Mouse (Mus musculus): ENCODE results near the gene Rbm47. TPM values are rescaled to one million over a fixed set of nuclear protein-coding genes. Genes with fewer than 3 reads are reported as not detected.

The Rbm47 gene
- polyA plus RNA-seq (2015; fragmentation: Nextera tagmentation; extraction: Ambion mirVana): 23.6 and 28.5 TPM in 2 replicates

GRCm38 (mm10) chr5:66173018-66173417 lies at the start of gene Rbm47:
Rbm47 (minus strand) TSS chr5:66173118.
- H3K4me3 ChIP-seq: no peak within 1 kb of the TSS
- H3K36me3 ChIP-seq: no peaks in the 10 kb centered on the region
- H3K4me2 ChIP-seq: no peak within 1 kb of the TSS
- H3K9ac ChIP-seq: no peak within 1 kb of the TSS
- H3K9me3 ChIP-seq: no peaks in the 10 kb centered on the region
- 80% methylated on average over 2 of the region's 2 CpGs for WGBS
- no peak within 1 kb of the TSS for H3K27ac ChIP-seq
- no peak for ATAC-seq (ENCODE audit: borderline replicate concordance, extremely low read depth, low FRiP score, low TSS enrichment)
- H3K4me1 ChIP-seq: no peaks in the 10 kb centered on the region
- H3K27me3 ChIP-seq: no peaks in the 10 kb centered on the region

GRCm38 (mm10) chr5:66220620-66221019 lies 47.7 kb upstream of the Rbm47 start:
- no peak for ATAC-seq (ENCODE audit: borderline replicate concordance, extremely low read depth, low FRiP score, low TSS enrichment)
- H3K27me3 ChIP-seq: no peaks in the 10 kb centered on the region
- H3K4me1 ChIP-seq: peaks cover 21% of the 10 kb centered on the region; the same call in 1 of the 2 replicates
- H3K27ac ChIP-seq: no peak overlapping the region
- H3K9me3 ChIP-seq: no peaks in the 10 kb centered on the region
- no peak overlapping the region for H3K4me3 ChIP-seq
- H3K9ac ChIP-seq: no peak overlapping the region
- no peak overlapping the region for H3K4me2 ChIP-seq
- H3K36me3 ChIP-seq: no peaks in the 10 kb centered on the region
- WGBS: 65% methylated on average over 9 of the region's 9 CpGs

GRCm38 (mm10) chr5:66219692-66220091 lies 46.8 kb upstream of the Rbm47 start:
- no peak overlapping the region for H3K9ac ChIP-seq
- peak; percentile 30; the same call in 1 of the 2 replicates for ATAC-seq (ENCODE audit: borderline replicate concordance, extremely low read depth, low FRiP score, low TSS enrichment)
- 0 out of 2 replicates have a peak overlapping the region, but pooled peaks have one; percentile 20 for H3K27ac ChIP-seq
- 36% methylated on average over 6 of the region's 6 CpGs for WGBS
- peak overlapping the region; percentile 36 for H3K4me2 ChIP-seq
- no peak overlapping the region for H3K4me3 ChIP-seq
- no peaks in the 10 kb centered on the region for H3K36me3 ChIP-seq
- no peaks in the 10 kb centered on the region for H3K27me3 ChIP-seq
- H3K4me1 ChIP-seq: peaks cover 21% of the 10 kb centered on the region; the same call in 1 of the 2 replicates
- no peaks in the 10 kb centered on the region for H3K9me3 ChIP-seq

DNA sequence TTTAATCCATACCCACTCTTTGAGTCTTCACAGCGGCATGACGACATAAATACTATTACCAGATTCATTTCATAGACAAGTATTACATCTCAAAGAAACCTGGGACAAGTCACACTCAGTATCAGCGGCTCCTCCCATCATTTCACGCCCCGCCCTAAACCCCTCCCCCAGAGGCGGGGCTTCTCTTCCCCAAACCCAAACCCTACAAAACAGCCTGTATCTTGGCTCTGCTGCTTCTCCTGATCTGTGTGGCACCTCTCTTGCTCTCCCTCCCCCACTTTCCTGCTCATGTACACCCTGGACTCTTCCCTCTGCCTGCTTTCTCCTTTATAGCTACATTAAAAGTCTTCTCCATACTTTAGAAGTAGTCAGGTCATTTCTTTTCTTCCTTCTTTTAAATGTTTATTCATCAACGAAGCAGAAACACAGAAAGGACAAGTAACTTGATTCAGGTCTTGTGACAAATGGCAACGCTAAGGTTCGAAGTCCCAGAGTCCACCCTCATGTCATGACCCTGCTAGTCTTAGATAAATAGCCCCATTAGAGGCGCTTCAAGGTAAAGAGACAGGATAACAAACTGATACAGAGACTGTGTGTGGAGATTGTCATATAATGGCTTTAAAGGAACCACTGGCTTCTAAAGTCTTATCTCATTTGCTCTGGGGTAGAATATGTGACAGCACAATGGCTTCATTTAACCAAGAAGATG lies 42.8 kb upstream of the Rbm47 start:
- Histone ChIP-seq H3K4me1 (peaks cover 21% of the 10 kb centered on the region; the same call in 1 of the 2 replicates), H3K9me3 (no peaks in the 10 kb centered on the region), H3K27me3 (no peaks in the 10 kb centered on the region), H3K9ac (no peak overlapping the region), H3K4me2 (no peak overlapping the region), H3K36me3 (no peaks in the 10 kb centered on the region), H3K27ac (no peak overlapping the region), H3K4me3 (no peak overlapping the region)
- 43% methylated on average over 10 of the region's 10 CpGs for WGBS
- no peak for ATAC-seq (ENCODE audit: borderline replicate concordance, extremely low read depth, low FRiP score, low TSS enrichment)

DNA sequence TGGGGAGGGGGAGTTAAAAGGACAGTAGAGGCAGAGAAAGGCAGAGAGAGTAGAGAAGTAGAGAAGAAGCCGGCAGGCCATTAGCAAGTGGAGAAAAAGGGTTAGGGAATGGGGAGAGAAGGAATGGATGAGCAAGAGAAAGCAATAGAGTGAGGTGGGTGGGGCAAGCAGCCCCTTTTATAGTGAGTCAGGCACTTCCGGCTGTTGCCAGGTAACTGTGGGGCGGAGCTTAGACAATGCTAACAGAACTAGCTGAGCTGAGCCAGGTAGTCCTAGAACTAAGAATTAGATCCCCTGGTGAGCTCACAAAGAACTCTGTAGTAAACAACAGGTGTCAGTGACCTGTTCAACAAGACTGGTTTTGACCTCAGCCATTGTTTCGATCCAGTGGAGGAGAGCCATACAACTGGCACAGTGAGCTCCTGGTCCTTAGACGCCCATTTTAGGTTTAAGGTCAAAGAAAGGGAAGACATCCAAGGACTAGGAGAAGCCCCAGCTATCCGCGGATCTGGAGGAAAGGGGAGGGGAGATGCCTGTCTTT lies 41.5 kb upstream of the Rbm47 start:
- Histone ChIP-seq H3K27me3 (no peaks in the 10 kb centered on the region), H3K4me2 (no peak overlapping the region), H3K4me3 (no peak overlapping the region), H3K4me1 (peaks cover 10% of the 10 kb centered on the region; the same call in 1 of the 2 replicates), H3K9me3 (no peaks in the 10 kb centered on the region), H3K9ac (no peak overlapping the region), H3K36me3 (no peaks in the 10 kb centered on the region), H3K27ac (no peak overlapping the region)
- WGBS: 47% methylated on average over 7 of the region's 7 CpGs
- ATAC-seq (ENCODE audit: borderline replicate concordance, extremely low read depth, low FRiP score, low TSS enrichment): no peak

DNA sequence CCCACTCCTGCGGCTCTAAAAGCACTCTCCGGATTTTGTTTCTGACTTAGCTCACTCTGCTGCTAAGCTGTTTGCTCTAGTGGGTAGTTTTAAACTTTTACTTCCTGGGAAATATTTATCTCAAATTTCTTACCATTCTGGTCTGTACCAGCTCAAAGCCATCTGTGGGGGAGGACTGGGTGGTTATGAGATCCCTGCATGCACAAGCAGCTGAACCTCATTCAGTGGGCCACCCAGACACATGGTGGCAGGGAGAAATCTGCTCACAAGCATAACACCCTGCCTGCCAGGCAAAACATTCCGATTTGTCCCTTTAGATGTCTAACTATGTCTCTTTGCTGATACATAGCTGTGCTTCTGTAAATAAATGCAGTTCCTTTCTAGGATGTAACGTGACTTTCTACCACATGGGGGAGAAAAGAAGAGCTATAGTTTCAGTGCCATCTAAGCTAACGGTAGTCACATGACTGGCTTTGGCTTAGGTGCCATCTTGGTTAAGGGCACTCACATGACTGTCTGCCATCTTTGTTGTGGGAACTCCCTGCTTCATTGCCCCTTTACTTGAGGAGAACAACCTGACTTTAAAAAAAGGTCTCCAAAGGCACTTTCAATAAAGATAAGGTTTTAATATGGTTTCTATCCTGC lies 36.7 kb upstream of the Rbm47 start:
- WGBS: 63% methylated on average over 5 of the region's 5 CpGs
- 0 out of 2 replicates have a peak overlapping the region, but pooled peaks have one; percentile 3 for H3K27ac ChIP-seq
- no peaks in the 10 kb centered on the region for H3K9me3 ChIP-seq
- no peaks in the 10 kb centered on the region for H3K36me3 ChIP-seq
- no peaks in the 10 kb centered on the region for H3K27me3 ChIP-seq
- no peak overlapping the region for H3K4me3 ChIP-seq
- H3K9ac ChIP-seq: no peak overlapping the region
- ATAC-seq (ENCODE audit: borderline replicate concordance, extremely low read depth, low FRiP score, low TSS enrichment): no peak
- no peak overlapping the region for H3K4me2 ChIP-seq
- H3K4me1 ChIP-seq: no peaks in the 10 kb centered on the region

- Histone ChIP-seq H3K27ac (no peak overlapping the region), H3K4me3 (no peak overlapping the region), H3K4me2 (no peak overlapping the region), H3K9me3 (no peaks in the 10 kb centered on the region), H3K36me3 (no peaks in the 10 kb centered on the region), H3K4me1 (no peaks in the 10 kb centered on the region), H3K9ac (no peak overlapping the region), H3K27me3 (no peaks in the 10 kb centered on the region)
- WGBS: 66% methylated on average over 4 of the region's 4 CpGs
- no peak for ATAC-seq (ENCODE audit: borderline replicate concordance, extremely low read depth, low FRiP score, low TSS enrichment)
Measured at GRCm38 (mm10) chr5:66204966-66205365, 32.0 kb upstream of the Rbm47 start.

- no peaks in the 10 kb centered on the region for H3K27me3 ChIP-seq
- no peak overlapping the region for H3K27ac ChIP-seq
- H3K4me3 ChIP-seq: no peak overlapping the region
- ATAC-seq (ENCODE audit: borderline replicate concordance, extremely low read depth, low FRiP score, low TSS enrichment): no peak
- H3K9ac ChIP-seq: no peak overlapping the region
- no peaks in the 10 kb centered on the region for H3K9me3 ChIP-seq
- H3K36me3 ChIP-seq: no peaks in the 10 kb centered on the region
- H3K4me2 ChIP-seq: no peak overlapping the region
- H3K4me1 ChIP-seq: no peaks in the 10 kb centered on the region
- WGBS: 77% methylated on average over 1 of the region's 1 CpGs
Measured at GRCm38 (mm10) chr5:66203424-66203823, 30.5 kb upstream of the Rbm47 start.

- H3K27ac ChIP-seq: no peak overlapping the region
- H3K27me3 ChIP-seq: no peaks in the 10 kb centered on the region
- 31% methylated on average over 10 of the region's 10 CpGs for WGBS
- H3K9me3 ChIP-seq: no peaks in the 10 kb centered on the region
- no peak overlapping the region for H3K9ac ChIP-seq
- H3K4me2 ChIP-seq: no peak overlapping the region
- H3K36me3 ChIP-seq: no peaks in the 10 kb centered on the region
- no peak for ATAC-seq (ENCODE audit: borderline replicate concordance, extremely low read depth, low FRiP score, low TSS enrichment)
- H3K4me3 ChIP-seq: no peak overlapping the region
- H3K4me1 ChIP-seq: no peaks in the 10 kb centered on the region
Measured at GRCm38 (mm10) chr5:66200044-66200443, 27.1 kb upstream of the Rbm47 start.

DNA sequence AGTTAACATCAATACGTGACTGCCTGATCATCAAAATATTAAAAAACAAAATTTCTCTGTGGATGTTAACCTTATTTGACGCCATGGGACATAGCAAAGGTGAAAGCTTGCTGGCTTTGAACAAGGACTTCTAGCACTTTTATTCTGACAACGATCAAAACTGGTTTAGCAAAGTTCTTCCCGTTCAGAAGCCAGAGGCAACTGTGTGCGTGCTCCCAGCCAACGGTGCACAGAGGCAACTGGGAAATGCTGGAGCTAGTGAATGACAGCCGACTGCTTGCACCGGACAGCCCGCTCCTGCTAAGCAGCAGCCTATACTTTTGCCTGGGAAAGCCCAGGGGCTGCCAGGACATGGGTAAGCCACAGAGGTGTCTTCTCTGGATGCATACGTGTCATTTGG lies 22.4 kb upstream of the Rbm47 start:
- H3K4me2 ChIP-seq: no peak overlapping the region
- no peak overlapping the region for H3K9ac ChIP-seq
- H3K36me3 ChIP-seq: no peaks in the 10 kb centered on the region
- H3K4me3 ChIP-seq: no peak overlapping the region
- no peak for ATAC-seq (ENCODE audit: borderline replicate concordance, extremely low read depth, low FRiP score, low TSS enrichment)
- H3K9me3 ChIP-seq: no peaks in the 10 kb centered on the region
- no peaks in the 10 kb centered on the region for H3K27me3 ChIP-seq
- H3K4me1 ChIP-seq: no peaks in the 10 kb centered on the region
- no peak overlapping the region for H3K27ac ChIP-seq
- 66% methylated on average over 10 of the region's 10 CpGs for WGBS

DNA sequence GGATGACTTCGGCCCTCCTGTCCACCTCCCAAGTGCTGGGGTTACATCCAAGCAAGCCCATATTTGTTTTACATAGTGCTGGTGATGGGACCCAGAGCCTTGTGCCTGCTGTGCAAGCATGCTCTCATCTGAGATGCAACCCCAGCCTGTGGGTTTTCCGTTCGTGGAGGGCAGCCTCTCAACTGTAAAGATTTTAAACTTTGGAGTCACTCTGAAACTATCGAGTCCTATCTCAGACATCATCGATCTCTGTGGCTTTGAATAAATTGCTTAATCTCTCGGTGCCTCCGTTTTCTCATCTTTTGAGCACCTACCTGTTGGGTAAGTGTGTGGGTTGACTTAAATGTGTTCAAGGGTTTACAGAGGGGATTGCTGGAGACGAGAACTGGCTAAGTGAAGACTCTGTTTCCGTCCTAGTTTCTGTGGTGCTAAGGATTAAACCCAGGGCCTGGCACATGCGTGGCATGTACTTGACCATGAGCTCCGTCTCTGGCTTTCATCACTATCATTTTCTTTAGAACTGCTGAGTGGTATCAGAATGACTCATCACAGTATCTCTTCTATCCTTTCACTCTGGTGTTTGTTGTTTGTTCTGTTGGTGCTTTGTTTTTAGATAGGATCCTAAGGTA lies 20.4 kb upstream of the Rbm47 start:
- no peak for ATAC-seq (ENCODE audit: borderline replicate concordance, extremely low read depth, low FRiP score, low TSS enrichment)
- Histone ChIP-seq H3K9ac (no peak overlapping the region), H3K27ac (no peak overlapping the region), H3K36me3 (no peaks in the 10 kb centered on the region), H3K9me3 (no peaks in the 10 kb centered on the region), H3K4me3 (no peak overlapping the region), H3K4me1 (no peaks in the 10 kb centered on the region), H3K4me2 (no peak overlapping the region), H3K27me3 (no peaks in the 10 kb centered on the region)
- 86% methylated on average over 11 of the region's 11 CpGs for WGBS

- WGBS: 81% methylated on average over 7 of the region's 7 CpGs
- no peaks in the 10 kb centered on the region for H3K4me1 ChIP-seq
- no peak overlapping the region for H3K4me2 ChIP-seq
Measured at GRCm38 (mm10) chr5:66191185-66191503, 18.2 kb upstream of the Rbm47 start.

More at GRCm38 (mm10) chr5:66191185-66191503, 18.2 kb upstream of the Rbm47 start:
- Histone ChIP-seq H3K9me3 (no peaks in the 10 kb centered on the region), H3K27ac (no peak overlapping the region), H3K27me3 (no peaks in the 10 kb centered on the region), H3K4me3 (no peak overlapping the region), H3K9ac (no peak overlapping the region), H3K36me3 (no peaks in the 10 kb centered on the region)
- no peak for ATAC-seq (ENCODE audit: borderline replicate concordance, extremely low read depth, low FRiP score, low TSS enrichment)
